Mouse (Mus musculus) embryonic facial prominence, embryonic 11.5 days (tissue): ENCODE measurements around the gene H2al1j. TPM values are rescaled to one million over a fixed set of nuclear protein-coding genes. Genes with fewer than 3 reads are reported as not detected.
"Not testable (repeated sequence)": the region's sequence is repeated elsewhere in the genome, so short reads cannot be mapped to it uniquely, and the experiment has no call there.

Experiments
- ATAC-seq: fragments of 200-750 bp; cut with Nextera tagmentation; replicated peaks from 2 replicates; pipeline ENCODE4 v1.8.0; 2017; ENCODE audit warnings: low read depth; ENCODE audit not compliant: insufficient number of reproducible peaks, low FRiP score, low TSS enrichment
- DNase-seq: peaks from one replicate; pipeline ENCODE4 v3.0.0-alpha.2; 2015; ENCODE audit warnings: low spot score
- H3K27ac ChIP-seq: fragments of 300-500 bp; sonication (generic); replicated peaks from 2 replicates; pipeline ENCODE4 v1.5.1; 2014; ENCODE audit warnings: mild to moderate bottlenecking, low read depth, low read length, control low read depth
- H3K27me3 ChIP-seq: fragments of 300-500 bp; sonication (generic); 2 replicates; pipeline ENCODE4 v1.6.1; 2014; ENCODE audit warnings: mild to moderate bottlenecking, low read length, moderate library complexity, mixed read lengths; ENCODE audit not compliant: control insufficient read depth, insufficient read depth
- H3K36me3 ChIP-seq: fragments of 300-500 bp; sonication (generic); replicated peaks from 2 replicates; pipeline ENCODE4 v1.6.1; 2014; ENCODE audit warnings: low read depth, mild to moderate bottlenecking, low read length, moderate library complexity, mixed read lengths; ENCODE audit not compliant: control insufficient read depth, insufficient read depth
- H3K4me1 ChIP-seq: fragments of 300-500 bp; sonication (generic); 2 replicates; pipeline ENCODE4 v1.6.1; 2014; ENCODE audit warnings: low read length, mixed read lengths; ENCODE audit not compliant: control insufficient read depth, insufficient read depth
- H3K4me2 ChIP-seq: fragments of 300-500 bp; sonication (generic); 2 replicates; pipeline ENCODE4 v1.6.1; 2014; ENCODE audit warnings: low read depth, mild to moderate bottlenecking, control low read depth, low read length, moderate library complexity
- H3K4me3 ChIP-seq: fragments of 300-500 bp; sonication (generic); 2 replicates; pipeline ENCODE4 v1.5.1; 2014; ENCODE audit warnings: low read depth, low read length, control low read depth
- H3K9ac ChIP-seq: fragments of 300-500 bp; sonication (generic); replicated peaks from 2 replicates; pipeline ENCODE4 v1.6.1; 2014; ENCODE audit warnings: mild to moderate bottlenecking, control low read depth, low read length
- H3K9me3 ChIP-seq: fragments of 300-500 bp; sonication (generic); replicated peaks from 2 replicates; pipeline ENCODE4 v1.6.1; 2016; ENCODE audit warnings: mild to moderate bottlenecking, low read length, inconsistent platforms, mixed read lengths; ENCODE audit not compliant: control insufficient read depth
- whole genome bisulfite sequencing: fragments of 180-500 bp; shearing (Covaris S2); extraction: QIAGEN DNeasy Blood & Tissue Kit; methylation state at CpG from one replicate; pipeline ENCODE4 v1.1.7; 2014; 5-methylcytosine and 5-hydroxymethylcytosine counted together
- polyA plus RNA-seq: library from polyadenylated mRNA; unstranded; fragments of >200 nt; fragmentation: Nextera tagmentation; extraction: Ambion mirVana; gene quantifications from 2 replicates; pipeline ENCODE4 v1.2.1, GENCODE M21; 2014

The H2al1j gene
- not detected in 2 replicates for polyA plus RNA-seq

DNA sequence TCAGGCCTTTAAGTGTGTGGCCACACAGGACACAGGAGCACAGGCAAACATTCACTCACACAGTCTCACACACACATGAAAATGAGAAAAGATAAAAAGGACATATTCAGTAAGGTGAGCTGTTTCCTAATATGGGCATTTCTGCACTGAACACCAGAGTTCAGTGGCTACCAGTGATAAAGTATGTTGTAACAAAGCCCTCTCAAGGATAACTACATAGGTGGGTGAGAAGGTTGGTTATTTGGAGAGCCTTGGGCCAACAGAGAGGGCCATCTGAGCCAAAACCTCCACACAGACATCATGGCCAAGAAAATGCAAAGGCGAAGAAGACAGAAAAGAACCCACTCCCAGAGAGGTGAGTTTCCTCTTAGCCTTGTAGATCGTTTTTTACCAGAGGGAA, at the start of gene H2al1j:
H2al1j (plus strand) TSS at position 301 of the 400 bp plus-strand sequence.
- DNase-seq, H3K9ac ChIP-seq: not testable (repeated sequence)
- WGBS, result 98% methylated on average over 2 of the region's 2 CpGs

DNA sequence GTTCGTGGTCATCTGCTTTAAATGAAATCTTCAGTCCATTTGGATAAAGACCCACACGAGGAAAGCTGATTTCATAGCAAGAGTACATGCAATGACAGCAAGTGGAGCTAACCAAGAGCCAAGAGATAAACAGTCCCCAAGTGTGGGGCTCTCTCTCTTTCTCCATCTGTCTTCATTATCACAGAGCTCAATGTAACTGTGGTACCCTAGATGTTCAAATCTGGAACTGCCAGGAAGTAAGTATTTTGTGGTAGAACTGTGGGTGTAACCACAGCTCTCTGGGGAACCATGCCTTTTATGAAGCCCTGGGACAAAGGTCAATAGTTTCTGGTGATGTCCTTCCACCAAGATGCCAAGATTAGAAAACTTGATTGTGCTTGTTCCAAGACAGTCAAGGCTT, 46.9 kb upstream of the H2al1j start:
- H3K4me1 ChIP-seq, result no peaks in the 10 kb centered on the region
- no peak overlapping the region for H3K4me2 ChIP-seq
- ATAC-seq, result no peak
- no peak overlapping the region for H3K27ac ChIP-seq
- H3K36me3 ChIP-seq, result no peaks in the 10 kb centered on the region
- no peak overlapping the region for H3K4me3 ChIP-seq
- no peak overlapping the region for H3K9ac ChIP-seq
- no peaks in the 10 kb centered on the region for H3K27me3 ChIP-seq
- WGBS, result 60% methylated on average over 2 of the region's 2 CpGs
- DNase-seq, result no peak
- H3K9me3 ChIP-seq, result no peaks in the 10 kb centered on the region

More for the DNA sequence above, at the start of gene H2al1j:
- not testable (repeated sequence) for H3K36me3 ChIP-seq, H3K4me1 ChIP-seq, H3K27me3 ChIP-seq, H3K9me3 ChIP-seq, H3K4me3 ChIP-seq, H3K4me2 ChIP-seq, ATAC-seq, H3K27ac ChIP-seq

DNA sequence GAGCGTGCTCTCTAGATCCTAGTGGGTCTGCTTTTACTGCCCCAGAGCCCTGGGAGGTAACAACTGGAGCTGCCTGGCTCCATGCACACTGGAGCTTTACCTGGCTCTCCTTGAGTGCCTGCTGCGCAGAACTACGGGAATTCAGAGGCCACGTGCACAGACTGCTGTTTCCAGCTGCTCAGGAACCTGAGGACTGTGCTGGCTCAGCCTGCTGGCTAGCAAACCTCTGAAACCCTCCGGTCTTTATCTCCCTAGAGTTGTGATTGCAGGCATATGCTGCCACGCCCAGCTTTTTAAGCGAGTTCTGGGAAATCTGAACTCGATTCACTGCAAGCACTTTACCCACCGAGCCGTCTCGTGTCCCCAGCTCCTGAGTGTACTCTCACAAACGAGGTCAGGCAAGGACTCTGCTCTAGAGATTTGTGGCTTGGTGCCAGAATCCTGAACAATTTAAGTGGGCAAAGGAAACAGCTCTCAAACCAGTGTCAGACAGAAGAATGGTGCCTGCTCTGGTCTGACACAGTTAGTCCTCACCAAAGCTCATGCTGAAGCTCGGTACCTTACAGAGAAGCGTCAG, 39.2 kb upstream of the H2al1j start:
- Histone ChIP-seq H3K27ac (no peak overlapping the region), H3K4me1 (no peaks in the 10 kb centered on the region), H3K4me3 (no peak overlapping the region), H3K9me3 (no peaks in the 10 kb centered on the region), H3K36me3 (no peaks in the 10 kb centered on the region), H3K4me2 (no peak overlapping the region), H3K27me3 (no peaks in the 10 kb centered on the region), H3K9ac (no peak overlapping the region)
- DNase-seq (no peak), ATAC-seq (no peak)
- WGBS, result 76% methylated on average over 14 of the region's 14 CpGs

DNA sequence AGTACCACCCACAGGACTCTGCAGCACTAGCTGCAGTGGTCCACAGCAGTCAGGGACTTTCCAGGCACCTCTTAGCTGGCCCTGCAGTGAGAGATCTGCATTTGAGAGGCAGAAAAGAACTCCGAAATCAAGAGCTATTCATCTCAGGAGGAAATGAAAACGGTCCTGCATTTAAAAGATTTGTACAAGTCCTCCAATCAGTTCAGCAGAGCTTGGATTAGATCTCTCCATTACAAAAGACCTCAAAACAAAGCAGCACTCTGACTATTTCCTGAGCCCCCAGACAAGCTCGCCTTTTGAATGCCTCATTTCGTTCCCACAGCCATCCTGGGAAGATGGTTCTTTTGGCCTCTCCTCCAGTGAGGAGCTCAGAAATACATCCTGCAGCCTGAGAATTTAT, 38.4 kb upstream of the H2al1j start:
- no peak overlapping the region for H3K9ac ChIP-seq
- no peak for DNase-seq
- H3K27me3 ChIP-seq, result no peaks in the 10 kb centered on the region
- H3K27ac ChIP-seq, result no peak overlapping the region
- H3K4me1 ChIP-seq, result no peaks in the 10 kb centered on the region
- H3K9me3 ChIP-seq, result no peaks in the 10 kb centered on the region
- 69% methylated on average over 4 of the region's 4 CpGs for WGBS
- no peak for ATAC-seq
- H3K4me3 ChIP-seq, result no peak overlapping the region
- no peak overlapping the region for H3K4me2 ChIP-seq
- H3K36me3 ChIP-seq, result no peaks in the 10 kb centered on the region

DNA sequence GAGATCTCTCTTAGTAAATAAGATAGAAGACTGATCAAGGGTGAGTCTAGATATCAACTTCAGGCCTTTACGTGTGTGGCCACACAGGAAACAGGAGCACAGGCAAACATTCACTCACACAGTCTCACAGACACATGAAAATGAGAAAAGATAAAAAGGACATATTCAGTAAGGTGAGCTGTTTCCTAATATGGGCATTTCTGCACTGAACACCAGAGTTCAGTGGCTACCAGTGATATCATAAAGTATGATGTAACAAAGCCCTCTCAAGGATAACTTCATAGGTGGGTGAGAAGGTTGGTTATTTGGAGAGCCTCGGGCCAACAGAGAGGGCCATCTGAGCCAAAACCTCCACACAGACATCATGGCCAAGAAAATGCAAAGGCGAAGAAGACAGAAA, 28.7 kb upstream of the H2al1j start, which contains the start of gene H2al1a:
H2al1a (plus strand) TSS at position 301 of the 400 bp plus-strand sequence.
- WGBS, result no CpG with 5 or more reads among the region's 3 CpGs
- DNase-seq, ATAC-seq, H3K27ac ChIP-seq, H3K9ac ChIP-seq, H3K36me3 ChIP-seq, H3K27me3 ChIP-seq, H3K4me2 ChIP-seq, H3K4me3 ChIP-seq, H3K9me3 ChIP-seq, H3K4me1 ChIP-seq: not testable (repeated sequence)

DNA sequence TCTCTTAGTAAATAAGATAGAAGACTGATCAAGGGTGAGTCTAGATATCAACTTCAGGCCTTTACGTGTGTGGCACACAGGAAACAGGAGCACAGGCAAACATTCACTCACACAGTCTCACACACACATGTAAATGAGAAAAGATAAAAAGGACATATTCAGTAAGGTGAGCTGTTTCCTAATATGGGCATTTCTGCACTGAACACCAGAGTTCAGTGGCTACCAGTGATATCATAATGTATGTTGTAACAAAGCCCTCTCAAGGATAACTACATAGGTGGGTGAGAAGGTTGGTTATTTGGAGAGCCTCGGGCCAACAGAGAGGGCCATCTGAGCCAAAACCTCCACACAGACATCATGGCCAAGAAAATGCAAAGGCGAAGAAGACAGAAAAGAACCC, 25.5 kb upstream of the H2al1j start, which contains the start of gene H2al1b:
H2al1b (plus strand) TSS at position 301 of the 400 bp plus-strand sequence.
- H3K4me2 ChIP-seq, H3K9ac ChIP-seq, H3K36me3 ChIP-seq, H3K9me3 ChIP-seq, H3K27ac ChIP-seq, ATAC-seq, DNase-seq, H3K4me1 ChIP-seq, H3K27me3 ChIP-seq, H3K4me3 ChIP-seq: not testable (repeated sequence)
- 95% methylated on average over 1 of the region's 3 CpGs for WGBS

DNA sequence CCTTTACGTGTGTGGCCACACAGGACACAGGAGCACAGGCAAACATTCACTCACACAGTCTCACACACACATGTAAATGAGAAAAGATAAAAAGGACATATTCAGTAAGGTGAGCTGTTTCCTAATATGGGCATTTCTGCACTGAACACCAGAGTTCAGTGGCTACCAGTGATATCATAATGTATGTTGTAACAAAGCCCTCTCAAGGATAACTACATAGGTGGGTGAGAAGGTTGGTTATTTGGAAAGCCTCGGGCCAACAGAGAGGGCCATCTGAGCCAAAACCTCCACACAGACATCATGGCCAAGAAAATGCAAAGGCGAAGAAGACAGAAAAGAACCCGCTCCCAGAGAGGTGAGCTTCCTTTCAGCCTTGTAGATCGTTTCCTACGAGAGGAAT, 22.3 kb upstream of the H2al1j start, which contains the start of gene H2al1c:
H2al1c (plus strand) TSS at position 301 of the 400 bp plus-strand sequence.
- H3K36me3 ChIP-seq, H3K27me3 ChIP-seq, ATAC-seq, H3K4me2 ChIP-seq, H3K9ac ChIP-seq, H3K9me3 ChIP-seq, H3K27ac ChIP-seq, H3K4me1 ChIP-seq, DNase-seq, H3K4me3 ChIP-seq: not testable (repeated sequence)
- 70% methylated on average over 2 of the region's 6 CpGs for WGBS

DNA sequence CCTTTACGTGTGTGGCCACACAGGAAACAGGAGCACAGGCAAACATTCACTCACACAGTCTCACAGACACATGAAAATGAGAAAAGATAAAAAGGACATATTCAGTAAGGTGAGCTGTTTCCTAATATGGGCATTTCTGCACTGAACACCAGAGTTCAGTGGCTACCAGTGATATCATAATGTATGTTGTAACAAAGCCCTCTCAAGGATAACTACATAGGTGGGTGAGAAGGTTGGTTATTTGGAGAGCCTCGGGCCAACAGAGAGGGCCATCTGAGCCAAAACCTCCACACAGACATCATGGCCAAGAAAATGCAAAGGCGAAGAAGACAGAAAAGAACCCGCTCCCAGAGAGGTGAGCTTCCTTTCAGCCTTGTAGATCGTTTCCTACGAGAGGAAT, 19.1 kb upstream of the H2al1j start, which contains the start of gene H2al1d:
H2al1d (plus strand) TSS at position 301 of the 400 bp plus-strand sequence.
- not testable (repeated sequence) for ATAC-seq, H3K36me3 ChIP-seq, H3K9me3 ChIP-seq, H3K4me1 ChIP-seq, H3K4me2 ChIP-seq, H3K4me3 ChIP-seq, H3K27me3 ChIP-seq, DNase-seq, H3K27ac ChIP-seq, H3K9ac ChIP-seq
- WGBS, result no CpG with 5 or more reads among the region's 6 CpGs
